Mouse (Mus musculus) liver, embryonic 14.5 days (tissue): ENCODE results near the gene Calcrl. TPM values are rescaled to one million over a fixed set of nuclear protein-coding genes. Genes with fewer than 3 reads are reported as not detected.
"Not testable (repeated sequence)": the region's sequence is repeated elsewhere in the genome, so short reads cannot be mapped to it uniquely, and the experiment has no call there.

Source experiments
- ATAC-seq: fragments of 200-750 bp; cut with Nextera tagmentation; 2 replicates; pipeline ENCODE4 v1.8.0; 2017; ENCODE audit warnings: moderate number of reproducible peaks, mild to moderate bottlenecking, moderate library complexity; ENCODE audit not compliant: insufficient read depth
- DNase-seq, 3 experiments: peaks; one replicate each; pipeline ENCODE4 v3.0.0-alpha.2; 2012 to 2013; ENCODE audit warnings: low read depth in 3 of 3, low spot score in 3 of 3
- H3K27ac ChIP-seq: fragments of 300-500 bp; sonication (generic); 2 replicates; pipeline ENCODE4 v1.5.1; 2014; ENCODE audit warnings: moderate library complexity, mild to moderate bottlenecking, control low read depth, inconsistent platforms
- H3K27me3 ChIP-seq: fragments of 300-500 bp; sonication (generic); 2 replicates; pipeline ENCODE4 v1.6.1; 2014; ENCODE audit warnings: mild to moderate bottlenecking, low read length, moderate library complexity; ENCODE audit not compliant: control insufficient read depth, insufficient read depth
- H3K36me3 ChIP-seq: fragments of 300-500 bp; sonication (generic); replicated peaks from 2 replicates; pipeline ENCODE4 v1.6.1; 2014; ENCODE audit warnings: low read depth; ENCODE audit not compliant: control insufficient read depth, insufficient read depth
- H3K4me1 ChIP-seq, 2 experiments: fragments of 200-500 bp in 1 of 2; fragments of 300-500 bp in 1 of 2; sonication (generic) in 1 of 2; replicated peaks; 2 replicates each; pipeline ENCODE4 v1.6.1; 2012 to 2014; ENCODE audit warnings: antibody characterized with exemption in 1 of 2, inconsistent platforms in 1 of 2, low read length in 1 of 2; ENCODE audit not compliant: control insufficient read depth in 2 of 2, insufficient read depth in 2 of 2
- H3K4me2 ChIP-seq: fragments of 300-500 bp; sonication (generic); 2 replicates; pipeline ENCODE4 v1.6.1; 2014; ENCODE audit warnings: low read depth, mild to moderate bottlenecking, control low read depth, moderate library complexity
- H3K4me3 ChIP-seq, 2 experiments: fragments of 200-500 bp in 1 of 2; fragments of 300-500 bp in 1 of 2; sonication (generic) in 1 of 2; 2 replicates each; pipeline ENCODE4 v1.5.1; 2012 to 2014; ENCODE audit warnings: low read depth in 2 of 2, low read length in 2 of 2, mild to moderate bottlenecking in 2 of 2, control low read depth in 1 of 2, inconsistent platforms in 1 of 2, moderate library complexity in 1 of 2; ENCODE audit not compliant: insufficient read depth in 1 of 2
- H3K9ac ChIP-seq: fragments of 300-500 bp; sonication (generic); replicated peaks from 2 replicates; pipeline ENCODE4 v1.6.1; 2014; ENCODE audit warnings: mild to moderate bottlenecking, control low read depth, moderate library complexity
- H3K9me3 ChIP-seq: fragments of 300-500 bp; sonication (generic); 2 replicates; pipeline ENCODE4 v1.6.1; 2016; ENCODE audit warnings: low read length, mixed read lengths; ENCODE audit not compliant: control insufficient read depth
- CTCF ChIP-seq: IDR thresholded peaks from 2 replicates; pipeline ENCODE4 v1.5.1; 2016; ENCODE audit warnings: antibody characterized with exemption, low read depth, control low read depth
- EP300 ChIP-seq: IDR thresholded peaks from 2 replicates; pipeline ENCODE4 v1.6.1; 2016; ENCODE audit warnings: antibody characterized with exemption, low read depth
- WGBS: fragments of 180-500 bp; shearing (Covaris S2); extraction: QIAGEN DNeasy Blood & Tissue Kit; methylation state at CpG from one replicate; pipeline ENCODE4 v1.1.7; 2014; ENCODE audit not compliant: insufficient replicate concordance; 5-methylcytosine and 5-hydroxymethylcytosine counted together
- polyA plus RNA-seq, 2 experiments: library from polyadenylated mRNA; depleted of rRNA in 1 of 2; stranded (reverse) in 1 of 2; unstranded in 1 of 2; fragments of >200 nt; fragmentation: Nextera tagmentation in 1 of 2; extraction: Ambion mirVana in 1 of 2; gene quantifications; 2 replicates each; pipeline versions ENCODE4 v1.2.1 to v1.2.3; 2012 to 2014

Gene Calcrl
- polyA plus RNA-seq, 2 experiments = 2.8 to 10.1 TPM

GRCm38 (mm10) chr2:84396557-84396956 is 28.7 kb downstream of the Calcrl start:
- Histone ChIP-seq H3K9me3 (no peaks in the 10 kb centered on the region), H3K4me3 (no peak overlapping the region), H3K27ac (no peak overlapping the region), H3K4me1 (peaks cover 0 to 6% of the 10 kb centered on the region in 2 experiments; a peak in 2 of 4 replicates), H3K27me3 (no peaks in the 10 kb centered on the region), H3K4me2 (no peak overlapping the region), H3K9ac (no peak overlapping the region), H3K36me3 (no peaks in the 10 kb centered on the region)
- ATAC-seq (no peak), DNase-seq (no peak)
- no peak for TF ChIP-seq EP300
- no peak for TF ChIP-seq CTCF
- 71% methylated on average over 4 of the region's 4 CpGs for WGBS

GRCm38 (mm10) chr2:84393236-84393635 is 32.0 kb downstream of the Calcrl start:
- ATAC-seq = no peak
- H3K4me2 ChIP-seq = no peak overlapping the region
- 53% methylated on average over 4 of the region's 4 CpGs for WGBS
- no peaks in the 10 kb centered on the region for H3K36me3 ChIP-seq
- no peaks in the 10 kb centered on the region for H3K9me3 ChIP-seq
- TF ChIP-seq EP300 (no peak), CTCF (no peak)
- H3K9ac ChIP-seq = no peak overlapping the region
- H3K27me3 ChIP-seq = no peaks in the 10 kb centered on the region
- DNase-seq = no peak
- H3K4me1 ChIP-seq = peaks cover 0 to 6% of the 10 kb centered on the region in 2 experiments; a peak in 2 of 4 replicates
- no peak overlapping the region for H3K4me3 ChIP-seq
- H3K27ac ChIP-seq = no peak overlapping the region

- no peak overlapping the region for H3K4me3 ChIP-seq
- no peak for TF ChIP-seq CTCF
- no peak for TF ChIP-seq EP300
- ATAC-seq (no peak), DNase-seq (no peak)
- H3K9me3 ChIP-seq = no peaks in the 10 kb centered on the region
- no peak overlapping the region for H3K4me2 ChIP-seq
- H3K27me3 ChIP-seq = no peaks in the 10 kb centered on the region
- no peaks in the 10 kb centered on the region for H3K36me3 ChIP-seq
- H3K27ac ChIP-seq = no peak overlapping the region
- H3K4me1 ChIP-seq = peaks cover 0 to 10% of the 10 kb centered on the region in 2 experiments; a peak in 3 of 4 replicates
- H3K9ac ChIP-seq = no peak overlapping the region
These were observed 36.1 kb downstream of the Calcrl start for GRCm38 (mm10) chr2:84389075-84389474.

GRCm38 (mm10) chr2:84388537-84388936 is 36.7 kb downstream of the Calcrl start:
- not testable (repeated sequence) for H3K27ac ChIP-seq, DNase-seq, H3K9me3 ChIP-seq, H3K4me3 ChIP-seq, ATAC-seq, H3K4me2 ChIP-seq, H3K9ac ChIP-seq, H3K27me3 ChIP-seq, H3K36me3 ChIP-seq
- WGBS = 61% methylated on average over 14 of the region's 14 CpGs
- peaks cover 0 to 14% of the 10 kb centered on the region in 2 experiments; a peak in 3 of 4 replicates for H3K4me1 ChIP-seq

- H3K36me3 ChIP-seq = no peaks in the 10 kb centered on the region
- TF ChIP-seq EP300 (no peak), CTCF (no peak)
- peak overlapping the region; percentile 64 for H3K4me2 ChIP-seq
- H3K4me1 ChIP-seq = peaks cover 0 to 10% of the 10 kb centered on the region in 2 experiments; a peak in 3 of 4 replicates
- ATAC-seq (0 out of 2 replicates have a peak, but pooled peaks have one; percentile 39), DNase-seq (no peak)
- peak overlapping the region; percentile 31; the same call in 1 of the 2 replicates for H3K9ac ChIP-seq
- no peaks in the 10 kb centered on the region for H3K27me3 ChIP-seq
- 51% methylated on average over 7 of the region's 7 CpGs for WGBS
- H3K9me3 ChIP-seq = no peaks in the 10 kb centered on the region
- no peak overlapping the region for H3K27ac ChIP-seq
- H3K4me3 ChIP-seq = peak overlapping the region in 1 of 2 experiments; percentile 39; a peak in 2 of 4 replicates
These were observed 37.2 kb downstream of the Calcrl start for GRCm38 (mm10) chr2:84388023-84388416.
